Mouse (Mus musculus) midbrain, embryonic 11.5 days (tissue): ENCODE measurements around the gene Lima1. TPM values are rescaled to one million over a fixed set of nuclear protein-coding genes. Genes with fewer than 3 reads are reported as not detected.
A peak's percentile ranks its signal among the peaks of the same experiment; 100 is the strongest.
"Not testable (repeated sequence)": the region's sequence is repeated elsewhere in the genome, so short reads cannot be mapped to it uniquely, and the experiment has no call there.

Source experiments
- ATAC-seq: fragments of 200-750 bp; cut with Nextera tagmentation; 2 replicates; pipeline ENCODE4 v1.8.0; 2017; ENCODE audit warnings: moderate TSS enrichment, moderate library complexity; ENCODE audit not compliant: low FRiP score
- DNase-seq: peaks from one replicate; pipeline ENCODE4 v3.0.0; 2015; ENCODE audit warnings: low spot score; ENCODE audit errors: missing footprints
- H3K27ac ChIP-seq: fragments of 300-500 bp; sonication (generic); 2 replicates; pipeline ENCODE4 v1.5.1; 2014; ENCODE audit warnings: low read depth, low read length
- H3K27me3 ChIP-seq: fragments of 300-500 bp; sonication (generic); 2 replicates; pipeline ENCODE4 v1.6.1; 2014; ENCODE audit warnings: mild to moderate bottlenecking, low read length, moderate library complexity, mixed read lengths; ENCODE audit not compliant: control insufficient read depth, insufficient read depth
- H3K36me3 ChIP-seq: fragments of 300-500 bp; sonication (generic); 2 replicates; pipeline ENCODE4 v1.6.1; 2014; ENCODE audit warnings: mild to moderate bottlenecking, low read length, moderate library complexity, mixed read lengths; ENCODE audit not compliant: control insufficient read depth, insufficient read depth
- H3K4me1 ChIP-seq: fragments of 300-500 bp; sonication (generic); 2 replicates; pipeline ENCODE4 v1.6.1; 2014; ENCODE audit warnings: low read length; ENCODE audit not compliant: control insufficient read depth, insufficient read depth
- H3K4me2 ChIP-seq: fragments of 300-500 bp; sonication (generic); 2 replicates; pipeline ENCODE4 v1.6.1; 2014; ENCODE audit warnings: mild to moderate bottlenecking, moderate library complexity
- H3K4me3 ChIP-seq: fragments of 300-500 bp; sonication (generic); 2 replicates; pipeline ENCODE4 v1.5.1; 2014; ENCODE audit warnings: low read depth, low read length
- H3K9ac ChIP-seq: fragments of 300-500 bp; sonication (generic); 2 replicates; pipeline ENCODE4 v1.6.1; 2014; ENCODE audit warnings: low read length
- H3K9me3 ChIP-seq: fragments of 300-500 bp; sonication (generic); 2 replicates; pipeline ENCODE4 v1.6.1; 2016; ENCODE audit warnings: low read length; ENCODE audit not compliant: control insufficient read depth
- WGBS: fragments of 180-500 bp; shearing (Covaris S2); extraction: QIAGEN DNeasy Blood & Tissue Kit; methylation state at CpG from one replicate; pipeline ENCODE4 v1.1.7; 2014; 5-methylcytosine and 5-hydroxymethylcytosine counted together
- polyA plus RNA-seq: library from polyadenylated mRNA; unstranded; fragments of >200 nt; fragmentation: Nextera tagmentation; extraction: Ambion mirVana; gene quantifications from 2 replicates; pipeline ENCODE4 v1.2.1, GENCODE M21; 2014

Lima1 gene
- polyA plus RNA-seq, 1 experiment from 2014 or later = 22.0 TPM

DNA sequence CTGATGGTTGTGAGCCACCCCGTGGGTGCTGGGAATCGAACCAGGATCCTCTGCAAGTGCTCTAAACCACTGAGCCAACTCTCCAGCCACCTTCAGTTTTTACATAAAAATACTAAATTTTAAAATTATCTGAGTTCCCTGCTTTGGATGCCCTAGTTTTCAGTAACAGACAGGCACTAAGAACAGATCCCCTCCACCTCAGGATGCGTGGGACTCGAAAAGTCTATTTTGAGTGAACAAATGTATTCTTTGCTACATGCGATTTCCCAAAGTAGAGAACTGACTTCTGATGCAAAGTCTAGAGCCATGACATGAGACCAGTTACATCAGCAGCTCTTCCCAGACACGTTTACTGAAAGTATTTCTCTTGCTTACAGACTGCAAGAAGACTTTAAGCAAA lies 84.8 kb downstream of the Lima1 start:
- ATAC-seq (no peak), DNase-seq (no peak)
- no peak overlapping the region for H3K4me3 ChIP-seq
- no peaks in the 10 kb centered on the region for H3K9me3 ChIP-seq
- 91% methylated on average over 6 of the region's 6 CpGs for WGBS
- H3K36me3 ChIP-seq = no peaks in the 10 kb centered on the region
- H3K27ac ChIP-seq = no peak overlapping the region
- no peak overlapping the region for H3K9ac ChIP-seq
- no peaks in the 10 kb centered on the region for H3K27me3 ChIP-seq
- H3K4me1 ChIP-seq = no peaks in the 10 kb centered on the region
- H3K4me2 ChIP-seq = no peak overlapping the region

GRCm38 (mm10) chr15:99787625-99788120 lies 87.6 kb downstream of the Lima1 start:
- H3K4me3 ChIP-seq = no peak overlapping the region
- ATAC-seq (no peak), DNase-seq (no peak)
- no peaks in the 10 kb centered on the region for H3K36me3 ChIP-seq
- H3K27me3 ChIP-seq = no peaks in the 10 kb centered on the region
- 87% methylated on average over 9 of the region's 9 CpGs for WGBS
- no peak overlapping the region for H3K9ac ChIP-seq
- H3K9me3 ChIP-seq = no peaks in the 10 kb centered on the region
- H3K27ac ChIP-seq = no peak overlapping the region
- H3K4me1 ChIP-seq = no peaks in the 10 kb centered on the region
- H3K4me2 ChIP-seq = no peak overlapping the region

DNA sequence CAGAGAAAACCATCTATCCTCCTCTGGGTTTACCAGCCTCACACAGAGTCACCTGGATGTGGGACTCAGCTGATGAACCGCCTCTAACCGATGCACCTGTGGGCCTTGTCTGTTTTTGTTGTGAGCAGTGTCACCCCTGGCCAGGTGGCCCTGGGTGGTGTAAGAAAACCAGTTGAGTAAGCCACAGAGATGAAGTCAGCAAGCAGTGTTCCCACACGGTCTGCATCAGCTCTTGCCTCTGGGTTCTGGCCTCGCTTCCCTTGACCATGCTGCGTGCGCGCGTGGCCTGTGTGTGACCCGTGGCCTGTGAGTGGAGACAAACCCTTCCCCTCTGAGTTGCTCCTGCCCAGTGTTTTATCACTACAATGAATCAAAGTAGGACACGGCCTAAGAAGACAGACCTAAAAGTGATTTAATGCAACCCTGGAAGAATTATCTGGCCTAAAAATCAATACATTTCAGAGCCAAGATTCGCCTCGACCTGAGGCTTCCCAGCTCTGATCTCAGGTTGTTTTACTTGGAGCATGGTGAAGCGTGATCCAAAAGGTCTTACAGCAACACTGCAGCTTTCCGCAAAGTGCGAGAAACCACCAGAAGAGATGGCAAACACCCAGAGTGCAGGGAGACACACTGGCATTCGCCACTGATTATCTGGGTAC lies 96.5 kb downstream of the Lima1 start:
- Histone ChIP-seq H3K4me1 (no peaks in the 10 kb centered on the region), H3K27ac (no peak overlapping the region), H3K36me3 (no peaks in the 10 kb centered on the region), H3K9me3 (no peaks in the 10 kb centered on the region), H3K9ac (no peak overlapping the region), H3K4me2 (no peak overlapping the region), H3K27me3 (no peaks in the 10 kb centered on the region), H3K4me3 (no peak overlapping the region)
- no peak for ATAC-seq
- DNase-seq = no peak
- WGBS = 90% methylated on average over 16 of the region's 16 CpGs

DNA sequence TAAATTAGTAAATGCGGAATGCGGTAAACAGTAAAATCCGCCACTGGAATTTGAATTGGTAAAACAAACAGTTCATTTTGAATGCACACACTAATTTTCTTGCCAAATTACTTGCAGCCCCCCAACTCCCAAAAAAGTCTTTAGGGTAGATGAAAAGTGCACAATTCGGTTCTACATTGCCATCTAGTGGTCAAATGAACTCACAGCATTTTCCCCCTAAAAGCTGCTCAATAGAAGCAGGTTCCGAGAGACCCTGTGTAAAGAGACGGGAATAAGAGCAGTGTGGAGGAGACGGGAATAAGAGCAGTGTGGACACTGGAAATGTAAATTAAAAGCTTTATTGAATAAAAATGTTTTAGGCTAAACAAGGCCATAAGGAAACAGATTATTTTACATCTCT lies 97.1 kb downstream of the Lima1 start:
- Histone ChIP-seq H3K27me3 (no peaks in the 10 kb centered on the region), H3K9ac (no peak overlapping the region), H3K27ac (no peak overlapping the region), H3K4me1 (no peaks in the 10 kb centered on the region), H3K36me3 (no peaks in the 10 kb centered on the region), H3K9me3 (no peaks in the 10 kb centered on the region), H3K4me3 (no peak overlapping the region), H3K4me2 (no peak overlapping the region)
- WGBS = 27% methylated on average over 7 of the region's 7 CpGs
- no peak for ATAC-seq
- DNase-seq = peak; percentile 96

GRCm38 (mm10) chr15:99772925-99773324 lies 102.3 kb downstream of the Lima1 start:
- ATAC-seq (no peak), DNase-seq (peak; percentile 89)
- Histone ChIP-seq H3K36me3 (no peaks in the 10 kb centered on the region), H3K4me1 (peaks cover 6% of the 10 kb centered on the region; the same call in 1 of the 2 replicates), H3K27me3 (no peaks in the 10 kb centered on the region), H3K4me2 (no peak overlapping the region), H3K27ac (no peak overlapping the region), H3K9me3 (no peaks in the 10 kb centered on the region), H3K4me3 (peak overlapping the region; percentile 81), H3K9ac (no peak overlapping the region)
- 39% methylated on average over 3 of the region's 3 CpGs for WGBS

DNA sequence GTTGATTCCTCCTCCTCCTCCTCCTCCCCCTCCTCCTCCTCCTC lies 102.6 kb downstream of the Lima1 start, which contains the start of gene Cers5:
TSS of gene Cers5 (minus strand) at position 5 of the 44 bp plus-strand sequence.
- H3K9ac ChIP-seq = peak within 1 kb of the TSS; percentile 91
- not testable (repeated sequence) for ATAC-seq

GRCm38 (mm10) chr15:99772277-99772880 lies 102.9 kb downstream of the Lima1 start:
- Histone ChIP-seq H3K27me3 (no peaks in the 10 kb centered on the region), H3K36me3 (no peaks in the 10 kb centered on the region), H3K4me2 (peak overlapping the region; percentile 90), H3K9me3 (no peaks in the 10 kb centered on the region), H3K4me1 (peaks cover 6% of the 10 kb centered on the region; the same call in 1 of the 2 replicates), H3K4me3 (peak overlapping the region; percentile 81), H3K9ac (peak overlapping the region; percentile 91), H3K27ac (peak overlapping the region; percentile 85)
- ATAC-seq (peak; percentile 91), DNase-seq (peak; percentile 97)
- 1% methylated on average over 22 of the region's 41 CpGs for WGBS

More for the DNA sequence above, 102.6 kb downstream of the Lima1 start, which contains the start of gene Cers5:
- H3K27ac ChIP-seq = peak within 1 kb of the TSS; percentile 85
- DNase-seq, H3K9me3 ChIP-seq, H3K27me3 ChIP-seq, H3K36me3 ChIP-seq, H3K4me1 ChIP-seq: not testable (repeated sequence)
- H3K4me3 ChIP-seq = peak within 1 kb of the TSS; percentile 81
- H3K4me2 ChIP-seq = peak within 1 kb of the TSS; percentile 90

- Histone ChIP-seq H3K36me3 (no peaks in the 10 kb centered on the region), H3K27me3 (no peaks in the 10 kb centered on the region), H3K4me1 (peaks cover 6% of the 10 kb centered on the region; the same call in 1 of the 2 replicates), H3K4me2 (peak overlapping the region; percentile 90), H3K4me3 (peak overlapping the region; percentile 81), H3K27ac (peak overlapping the region; percentile 85), H3K9ac (peak overlapping the region; percentile 91), H3K9me3 (no peaks in the 10 kb centered on the region)
- ATAC-seq = peak; percentile 77; the same call in 1 of the 2 replicates
- under 1% methylated on average over 59 of the region's 59 CpGs for WGBS
- peak; percentile 95 for DNase-seq
Observed at GRCm38 (mm10) chr15:99771601-99772276, 103.5 kb downstream of the Lima1 start.

- Histone ChIP-seq H3K9ac (peak overlapping the region; percentile 91), H3K36me3 (no peaks in the 10 kb centered on the region), H3K4me3 (peak overlapping the region; percentile 81), H3K27ac (no peak overlapping the region), H3K27me3 (no peaks in the 10 kb centered on the region), H3K9me3 (no peaks in the 10 kb centered on the region), H3K4me1 (peaks cover 6% of the 10 kb centered on the region; the same call in 1 of the 2 replicates), H3K4me2 (peak overlapping the region; percentile 90)
- ATAC-seq = no peak
- WGBS = 35% methylated on average over 5 of the region's 5 CpGs
- no peak for DNase-seq
Observed at GRCm38 (mm10) chr15:99771004-99771500, 104.2 kb downstream of the Lima1 start.
